10 mouse cellular contexts compared by ENCODE assay signal in the genomic region with DNA sequence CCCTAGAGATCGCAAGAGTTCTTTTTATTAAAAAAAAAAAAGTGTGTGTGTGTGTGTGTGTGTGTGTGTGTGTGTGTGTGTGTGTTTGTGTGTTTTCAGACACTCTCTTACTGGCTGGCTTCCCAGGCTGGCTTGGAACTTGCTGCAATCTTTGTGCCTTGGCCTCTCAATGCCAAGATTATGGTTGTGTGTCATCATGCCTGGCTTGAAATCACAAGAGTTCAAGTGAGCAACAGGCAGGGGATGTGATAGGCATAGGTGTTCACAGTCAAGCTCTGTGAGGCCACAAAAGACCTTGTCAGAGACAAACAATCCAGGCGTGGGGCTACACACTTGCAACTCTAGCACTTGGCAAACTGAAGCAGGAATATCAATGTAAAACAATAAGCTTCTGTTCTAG. TPM values are rescaled to one million over a fixed set of nuclear protein-coding genes. Genes with fewer than 3 reads are reported as not detected.
A peak's percentile ranks its signal among the peaks of the same experiment; 100 is the strongest.
DNase-seq lines count a peak whose midpoint lies in the region; ATAC-seq lines count a peak whose summit lies in the region.
"Had no signal": no experiment of that assay in that cellular context is flagged by ENCODE, and none has a peak within 500 bp of the region (broad histone marks: within the 10 kb centered on the region; RNA-seq: fewer than 3 reads in every experiment).

No protein-coding gene starts in this region.

- H3K4me1 ChIP-seq in lung, embryonic 15.5 days, result peaks cover 11% of the 10 kb centered on the region; the same call in 1 of the 2 replicates
- no peaks in the 10 kb centered on the region for H3K4me1 ChIP-seq in hindbrain, embryonic 10.5 days (replicated peaks)
- H3K4me1 ChIP-seq: midbrain, embryonic 12.5 days had no signal

- DNase-seq in adrenal gland, adult (ENCODE audit: inconsistent age in 2 of 2, low spot score in 1 of 2), result peak; percentile 38 to 76
- no peak for DNase-seq in adrenal gland, postnatal 4 days (ENCODE audit: low spot score in 2 of 2)
- DNase-seq in lung, postnatal 25 days (ENCODE audit: low spot score), result no peak
- peak; percentile 20 for DNase-seq in gastrocnemius, postnatal 25 days
- peak; percentile 81 for DNase-seq in lung, postnatal 10 days
- no peak for DNase-seq in hindbrain, embryonic 10.5 days (ENCODE audit: low spot score)
- DNase-seq in urinary bladder, adult 2 months (ENCODE audit: low spot score), result no peak
- DNase-seq: layer of hippocampus, adult 9-11 months had no signal

- no peak overlapping the region for H3K9ac ChIP-seq in lung, embryonic 15.5 days
- H3K9ac ChIP-seq: midbrain, embryonic 12.5 days had no signal

- no peaks in the 10 kb centered on the region for H3K9me3 ChIP-seq in lung, embryonic 15.5 days
- H3K9me3 ChIP-seq in hindbrain, embryonic 10.5 days, result 0 out of 2 replicates have a peak, but pooled peaks cover 13% of the 10 kb centered on the region
- H3K9me3 ChIP-seq: midbrain, embryonic 12.5 days had no signal

- 51% methylated on average over 2 of the region's 2 CpGs for whole genome bisulfite sequencing in lung, embryonic 15.5 days
- 76% methylated on average over 2 of the region's 2 CpGs for WGBS in hindbrain, embryonic 10.5 days

- H3K4me3 ChIP-seq in lung, embryonic 15.5 days, result no peak overlapping the region
- no peak overlapping the region for H3K4me3 ChIP-seq in hindbrain, embryonic 10.5 days
- H3K4me3 ChIP-seq: midbrain, embryonic 12.5 days had no signal

- ATAC-seq in lung, embryonic 15.5 days (ENCODE audit: borderline replicate concordance, extremely low read depth, low FRiP score, low TSS enrichment), result no peak

- H3K4me2 ChIP-seq in lung, embryonic 15.5 days, result no peak overlapping the region
- H3K4me2 ChIP-seq: midbrain, embryonic 12.5 days had no signal

- 0 out of 2 replicates have a peak overlapping the region, but pooled peaks have one; percentile 18 for H3K27ac ChIP-seq in lung, embryonic 15.5 days
- no peak overlapping the region for H3K27ac ChIP-seq in hindbrain, embryonic 10.5 days
- H3K27ac ChIP-seq: midbrain, embryonic 12.5 days had no signal

- H3K36me3 ChIP-seq in lung, embryonic 15.5 days, result no peaks in the 10 kb centered on the region
- H3K36me3 ChIP-seq in hindbrain, embryonic 10.5 days, result no peaks in the 10 kb centered on the region
- H3K36me3 ChIP-seq: midbrain, embryonic 12.5 days had no signal

- H3K27me3 ChIP-seq in lung, embryonic 15.5 days, result no peaks in the 10 kb centered on the region
- no peaks in the 10 kb centered on the region for H3K27me3 ChIP-seq in hindbrain, embryonic 10.5 days (ENCODE audit: insufficient read depth, poor library complexity, severe bottlenecking)
- H3K27me3 ChIP-seq: midbrain, embryonic 12.5 days had no signal

RNA-seq across cellular contexts. Expression of gene Bok, which starts 7.1 kb away (rescaled TPM):
- 10 to 100 TPM; 22.5 to 25.4 TPM for total RNA-seq in adrenal gland, postnatal 4 days (2021)
- polyA plus RNA-seq in lung, embryonic 15.5 days (2015; fragmentation: Nextera tagmentation; extraction: Ambion mirVana), result 87.3 and 89.9 TPM in 2 replicates
- total RNA-seq in gastrocnemius, postnatal 25 days (2021), result 1 to 10 TPM in 1 of 2 experiments, under 1 TPM in 1; 0.90 to 1.5 TPM
- 38.7 and 41.6 TPM in 2 replicates for polyA plus RNA-seq in hindbrain, embryonic 10.5 days (2016; fragmentation: Nextera tagmentation; extraction: Ambion mirVana)
- polyA plus RNA-seq in urinary bladder, adult 2 months (2012; rRNA removed), result 51.8 and 52.5 TPM in 2 replicates

RNA-seq across cellular contexts. Expression of gene Stk25, which starts 19.9 kb away (rescaled TPM):
- total RNA-seq in adrenal gland, postnatal 4 days (2021), result 100 to 1,000 TPM; 164 to 171 TPM
- 173 and 177 TPM in 2 replicates for polyA plus RNA-seq in lung, embryonic 15.5 days (2015; fragmentation: Nextera tagmentation; extraction: Ambion mirVana)
- 10 to 100 TPM; 79.2 to 82.7 TPM for total RNA-seq in gastrocnemius, postnatal 25 days (2021)
- polyA plus RNA-seq in hindbrain, embryonic 10.5 days (2016; fragmentation: Nextera tagmentation; extraction: Ambion mirVana), result 177 and 215 TPM in 2 replicates
- polyA plus RNA-seq in urinary bladder, adult 2 months (2012; rRNA removed), result 141 and 169 TPM in 2 replicates

Comparison
In these comparisons a context has a peak if more than half of its experiments do, and no peak if none do; other contexts are left out.
1. DNase-seq: peak in adrenal gland, adult (2 of 2), gastrocnemius, postnatal 25 days (single experiment) and lung, postnatal 10 days (single experiment); none in adrenal gland, postnatal 4 days (0 of 2), lung, postnatal 25 days (single experiment), hindbrain, embryonic 10.5 days (single experiment) and urinary bladder, adult 2 months (single experiment).